Mouse (Mus musculus) lung, embryonic 14.5 days (tissue): ENCODE measurements around the gene Tbx15. TPM values are rescaled to one million over a fixed set of nuclear protein-coding genes. Genes with fewer than 3 reads are reported as not detected.

Experiments used
- ATAC-seq: fragments of 200-750 bp; cut with Nextera tagmentation; 2 replicates; pipeline ENCODE4 v1.8.0; 2017; ENCODE audit warnings: mild to moderate bottlenecking, moderate TSS enrichment, moderate library complexity; ENCODE audit not compliant: insufficient read depth
- DNase-seq: peaks from one replicate; pipeline ENCODE4 v3.0.0-alpha.2; 2015
- H3K27ac ChIP-seq: fragments of 300-500 bp; sonication (generic); 2 replicates; pipeline ENCODE4 v1.5.1; 2014; ENCODE audit warnings: low read depth, mild to moderate bottlenecking, moderate library complexity
- H3K27me3 ChIP-seq: fragments of 300-500 bp; sonication (generic); 2 replicates; pipeline ENCODE4 v1.6.1; 2014; ENCODE audit warnings: low read length, control low read depth; ENCODE audit not compliant: insufficient read depth
- H3K36me3 ChIP-seq: fragments of 300-500 bp; sonication (generic); 2 replicates; pipeline ENCODE4 v1.6.1; 2014; ENCODE audit warnings: control low read depth; ENCODE audit not compliant: insufficient read depth
- H3K4me1 ChIP-seq: fragments of 300-500 bp; sonication (generic); 2 replicates; pipeline ENCODE4 v1.6.1; 2014; ENCODE audit warnings: antibody characterized with exemption, control low read depth; ENCODE audit not compliant: insufficient read depth
- H3K4me2 ChIP-seq: fragments of 300-500 bp; sonication (generic); 2 replicates; pipeline ENCODE4 v1.6.1; 2014; ENCODE audit warnings: mild to moderate bottlenecking
- H3K4me3 ChIP-seq: fragments of 300-500 bp; sonication (generic); 2 replicates; pipeline ENCODE4 v1.5.1; 2014; ENCODE audit warnings: low read depth, low read length
- H3K9ac ChIP-seq: fragments of 300-500 bp; sonication (generic); 2 replicates; pipeline ENCODE4 v1.6.1; 2014
- H3K9me3 ChIP-seq: fragments of 300-500 bp; sonication (generic); 2 replicates; pipeline ENCODE4 v1.6.1; 2016; ENCODE audit warnings: low read depth, low read length, control low read depth
- CTCF ChIP-seq: IDR thresholded peaks from 2 replicates; pipeline ENCODE4 v1.5.1; 2016; ENCODE audit warnings: antibody characterized with exemption, low read depth
- WGBS: fragments of 180-500 bp; shearing (Covaris S2); extraction: QIAGEN DNeasy Blood & Tissue Kit; methylation state at CpG from one replicate; pipeline ENCODE4 v1.1.7; 2014; 5-methylcytosine and 5-hydroxymethylcytosine counted together
- polyA plus RNA-seq: library from polyadenylated mRNA; unstranded; fragments of >200 nt; fragmentation: Nextera tagmentation; extraction: Ambion mirVana; gene quantifications from 2 replicates; pipeline ENCODE4 v1.2.1, GENCODE M21; 2014

Gene Tbx15
- polyA plus RNA-seq, 1 experiment from 2014 or later, result 0.28 TPM

GRCm38 (mm10) chr3:99261371-99261791, 21.2 kb downstream of the Tbx15 start:
- Histone ChIP-seq H3K4me1 (no peaks in the 10 kb centered on the region), H3K4me3 (no peak overlapping the region), H3K36me3 (no peaks in the 10 kb centered on the region), H3K4me2 (no peak overlapping the region), H3K27me3 (peaks cover 75% of the 10 kb centered on the region), H3K9ac (no peak overlapping the region), H3K27ac (no peak overlapping the region), H3K9me3 (no peaks in the 10 kb centered on the region)
- TF ChIP-seq CTCF, result no peak
- no peak for ATAC-seq
- DNase-seq, result peak; percentile 1
- WGBS, result 4% methylated on average over 18 of the region's 18 CpGs

- Histone ChIP-seq H3K9me3 (no peaks in the 10 kb centered on the region), H3K27ac (no peak overlapping the region), H3K9ac (no peak overlapping the region), H3K4me3 (no peak overlapping the region), H3K36me3 (no peaks in the 10 kb centered on the region), H3K4me2 (no peak overlapping the region), H3K4me1 (no peaks in the 10 kb centered on the region), H3K27me3 (peaks cover 69% of the 10 kb centered on the region)
- 4% methylated on average over 2 of the region's 2 CpGs for WGBS
- no peak for TF ChIP-seq CTCF
- ATAC-seq (no peak; the same call in 1 of the 2 replicates), DNase-seq (peak; percentile 23)
Measured at GRCm38 (mm10) chr3:99261986-99262385, 21.8 kb downstream of the Tbx15 start.

GRCm38 (mm10) chr3:99263471-99263903, 23.3 kb downstream of the Tbx15 start:
- 11% methylated on average over 9 of the region's 9 CpGs for WGBS
- Histone ChIP-seq H3K9me3 (no peaks in the 10 kb centered on the region), H3K27me3 (peaks cover 54% of the 10 kb centered on the region), H3K4me1 (no peaks in the 10 kb centered on the region), H3K9ac (no peak overlapping the region), H3K4me2 (no peak overlapping the region), H3K4me3 (no peak overlapping the region), H3K27ac (no peak overlapping the region), H3K36me3 (no peaks in the 10 kb centered on the region)
- DNase-seq (no peak), ATAC-seq (no peak)
- TF ChIP-seq CTCF, result no peak

- no peak for DNase-seq
- WGBS, result 30% methylated on average over 7 of the region's 7 CpGs
- no peak overlapping the region for H3K9ac ChIP-seq
- H3K4me3 ChIP-seq, result no peak overlapping the region
- no peaks in the 10 kb centered on the region for H3K36me3 ChIP-seq
- TF ChIP-seq CTCF, result no peak
- no peak overlapping the region for H3K27ac ChIP-seq
- H3K4me2 ChIP-seq, result no peak overlapping the region
- H3K9me3 ChIP-seq, result no peaks in the 10 kb centered on the region
- no peak for ATAC-seq
- H3K4me1 ChIP-seq, result no peaks in the 10 kb centered on the region
- peaks cover 42% of the 10 kb centered on the region for H3K27me3 ChIP-seq
Measured at GRCm38 (mm10) chr3:99264695-99265094, 24.5 kb downstream of the Tbx15 start.

- no peak for TF ChIP-seq CTCF
- Histone ChIP-seq H3K27me3 (peaks cover 23% of the 10 kb centered on the region), H3K4me2 (no peak overlapping the region), H3K4me3 (no peak overlapping the region), H3K4me1 (no peaks in the 10 kb centered on the region), H3K9me3 (no peaks in the 10 kb centered on the region), H3K36me3 (no peaks in the 10 kb centered on the region), H3K27ac (no peak overlapping the region), H3K9ac (no peak overlapping the region)
- ATAC-seq (no peak), DNase-seq (no peak)
- 40% methylated on average over 10 of the region's 10 CpGs for WGBS
Measured at GRCm38 (mm10) chr3:99266752-99267303, 26.6 kb downstream of the Tbx15 start.

- H3K27ac ChIP-seq, result no peak overlapping the region
- H3K4me2 ChIP-seq, result no peak overlapping the region
- WGBS, result 53% methylated on average over 12 of the region's 12 CpGs
- ATAC-seq (no peak), DNase-seq (no peak)
- no peaks in the 10 kb centered on the region for H3K9me3 ChIP-seq
- H3K36me3 ChIP-seq, result no peaks in the 10 kb centered on the region
- H3K4me1 ChIP-seq, result no peaks in the 10 kb centered on the region
- H3K9ac ChIP-seq, result no peak overlapping the region
- TF ChIP-seq CTCF, result no peak
- H3K27me3 ChIP-seq, result no peaks in the 10 kb centered on the region
- no peak overlapping the region for H3K4me3 ChIP-seq
Measured at GRCm38 (mm10) chr3:99277973-99278580, 37.9 kb downstream of the Tbx15 start.

- ATAC-seq (no peak), DNase-seq (no peak)
- Histone ChIP-seq H3K4me3 (no peak overlapping the region), H3K36me3 (no peaks in the 10 kb centered on the region), H3K4me2 (no peak overlapping the region), H3K4me1 (no peaks in the 10 kb centered on the region), H3K9ac (no peak overlapping the region), H3K9me3 (no peaks in the 10 kb centered on the region), H3K27ac (no peak overlapping the region), H3K27me3 (no peaks in the 10 kb centered on the region)
- TF ChIP-seq CTCF, result no peak
- 71% methylated on average over 3 of the region's 3 CpGs for WGBS
Measured at GRCm38 (mm10) chr3:99279718-99280117, 39.5 kb downstream of the Tbx15 start.

GRCm38 (mm10) chr3:99281453-99281852, 41.3 kb downstream of the Tbx15 start:
- Histone ChIP-seq H3K9ac (no peak overlapping the region), H3K4me3 (no peak overlapping the region), H3K27me3 (no peaks in the 10 kb centered on the region), H3K4me1 (no peaks in the 10 kb centered on the region), H3K4me2 (no peak overlapping the region), H3K36me3 (no peaks in the 10 kb centered on the region), H3K9me3 (no peaks in the 10 kb centered on the region), H3K27ac (no peak overlapping the region)
- no peak for DNase-seq
- no peak for TF ChIP-seq CTCF
- 53% methylated on average over 4 of the region's 4 CpGs for WGBS
- no peak for ATAC-seq
